Mouse (Mus musculus) layer of hippocampus, postnatal 36 days (tissue): ENCODE data around the gene Gpcpd1. TPM values are rescaled to one million over a fixed set of nuclear protein-coding genes. Genes with fewer than 3 reads are reported as not detected.
A peak's percentile ranks its signal among the peaks of the same experiment; 100 is the strongest.

Experiments used
- DNase-seq, 2 experiments: peaks; one replicate each; pipeline ENCODE4 v3.0.0; 2022
- total RNA-seq, 2 experiments: library from RNA; stranded (reverse); gene quantifications; 2 replicates each; pipeline ENCODE4 v1.2.3; 2021

Gpcpd1 gene
- total RNA-seq, 2 experiments from 2014 or later: 63.8 to 67.2 TPM

DNA sequence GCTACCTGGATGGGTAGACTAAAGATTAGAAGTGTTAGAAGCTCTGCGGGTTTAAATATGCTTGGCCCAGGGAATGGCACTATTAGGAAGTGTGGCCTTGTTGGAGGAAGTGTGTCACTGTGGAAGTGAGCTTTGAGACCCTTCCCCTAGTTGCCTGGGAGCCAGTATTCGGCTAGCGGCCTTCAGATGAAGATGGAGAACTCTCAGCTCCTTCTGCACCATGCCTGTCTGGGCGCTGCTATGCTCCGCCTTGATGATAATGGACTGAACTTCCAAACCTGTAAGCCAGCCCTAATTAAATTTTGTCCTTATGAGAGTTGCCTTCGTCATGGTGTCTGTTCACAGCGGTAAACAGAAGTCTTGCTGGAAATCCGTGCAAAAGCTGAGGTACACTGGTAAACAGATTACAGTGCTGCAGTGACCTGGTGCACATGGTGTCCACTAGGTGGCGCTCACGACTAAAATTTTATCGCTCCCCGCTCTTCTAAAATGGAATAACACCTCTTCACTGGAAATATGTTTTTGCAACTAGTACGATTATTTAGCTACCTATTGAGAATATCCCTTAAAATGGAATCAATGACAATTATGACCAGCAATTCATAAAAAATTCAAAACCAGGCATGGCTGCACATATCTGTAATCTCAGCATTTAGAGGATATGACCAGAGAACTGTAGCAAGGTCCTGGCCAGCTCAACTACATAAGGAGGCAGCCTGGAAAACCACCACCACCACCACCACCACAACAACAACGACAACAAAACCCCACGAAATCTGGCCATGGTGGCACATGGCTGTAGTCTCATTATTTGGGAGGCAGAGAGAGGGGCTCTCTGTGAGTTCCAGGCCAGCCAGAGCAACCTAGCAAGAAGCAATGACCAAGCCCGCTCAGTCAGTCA, 71.1 kb downstream of the Gpcpd1 start:
- DNase-seq: peak; percentile 61 to 64

DNA sequence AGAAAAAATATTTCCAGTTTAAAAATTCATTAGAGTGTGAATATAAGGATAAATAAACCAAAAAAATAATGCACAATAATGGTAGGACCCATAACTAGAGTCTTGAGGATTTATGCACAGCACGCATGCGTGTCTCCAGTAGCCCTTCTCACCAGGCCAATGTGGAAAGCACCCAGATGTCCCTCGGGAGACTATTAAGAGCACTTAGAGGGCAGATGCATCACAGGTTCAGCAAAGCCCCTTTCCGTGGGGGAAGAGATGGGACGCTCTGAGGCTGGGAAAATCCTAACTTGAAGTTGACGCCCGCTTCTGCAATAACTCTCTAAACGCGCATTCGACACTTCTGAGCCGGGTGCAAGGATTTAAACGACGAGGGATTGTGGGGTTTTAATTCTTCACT, 71.9 kb downstream of the Gpcpd1 start:
- no peak for DNase-seq

DNA sequence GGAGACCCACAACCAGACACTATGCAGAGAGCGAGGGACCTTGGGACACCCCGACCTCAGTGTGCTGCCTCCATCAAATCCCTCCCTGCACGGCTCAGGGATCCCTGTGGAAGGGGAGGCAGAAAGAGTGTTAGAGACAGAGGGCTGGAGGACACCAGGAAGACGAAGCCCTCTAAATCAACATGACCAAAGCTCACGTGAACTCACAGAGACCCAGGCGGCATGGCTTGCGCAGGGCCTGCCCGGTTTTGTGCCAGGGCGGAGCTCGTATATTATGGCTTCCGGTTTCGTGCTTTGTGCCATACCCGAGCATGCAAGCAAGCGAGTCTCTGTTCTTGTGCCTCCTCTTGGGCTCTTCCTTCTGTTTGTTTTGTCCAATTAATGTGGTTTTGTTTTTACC, 72.5 kb downstream of the Gpcpd1 start:
- DNase-seq: no peak

DNA sequence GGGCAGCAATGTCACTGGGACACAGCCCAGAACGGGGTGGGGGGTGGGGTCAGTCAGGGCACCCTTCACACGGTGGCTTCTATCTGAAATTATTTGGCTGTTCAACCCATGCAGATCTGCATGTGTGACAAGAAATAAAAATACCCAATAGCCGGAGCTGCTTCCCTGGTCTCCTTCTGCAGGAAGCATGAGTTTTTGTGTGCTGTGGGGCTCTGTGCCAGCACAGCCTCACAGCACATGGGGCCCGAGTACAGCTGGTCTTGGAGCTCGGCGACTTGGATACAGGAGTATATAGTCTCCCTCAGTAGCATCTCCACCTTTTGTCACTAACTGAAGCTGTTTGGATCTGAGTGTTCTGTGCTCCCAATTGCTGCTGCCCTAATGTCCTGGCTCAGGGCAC, 73.2 kb downstream of the Gpcpd1 start:
- peak; percentile 46 to 48 for DNase-seq

- DNase-seq: peak; percentile 56 to 61
Observed at GRCm38 (mm10) chr2:132513371-132514181, 74.0 kb downstream of the Gpcpd1 start.

- no peak for DNase-seq
Observed at GRCm38 (mm10) chr2:132512977-132513351, 74.6 kb downstream of the Gpcpd1 start.

DNA sequence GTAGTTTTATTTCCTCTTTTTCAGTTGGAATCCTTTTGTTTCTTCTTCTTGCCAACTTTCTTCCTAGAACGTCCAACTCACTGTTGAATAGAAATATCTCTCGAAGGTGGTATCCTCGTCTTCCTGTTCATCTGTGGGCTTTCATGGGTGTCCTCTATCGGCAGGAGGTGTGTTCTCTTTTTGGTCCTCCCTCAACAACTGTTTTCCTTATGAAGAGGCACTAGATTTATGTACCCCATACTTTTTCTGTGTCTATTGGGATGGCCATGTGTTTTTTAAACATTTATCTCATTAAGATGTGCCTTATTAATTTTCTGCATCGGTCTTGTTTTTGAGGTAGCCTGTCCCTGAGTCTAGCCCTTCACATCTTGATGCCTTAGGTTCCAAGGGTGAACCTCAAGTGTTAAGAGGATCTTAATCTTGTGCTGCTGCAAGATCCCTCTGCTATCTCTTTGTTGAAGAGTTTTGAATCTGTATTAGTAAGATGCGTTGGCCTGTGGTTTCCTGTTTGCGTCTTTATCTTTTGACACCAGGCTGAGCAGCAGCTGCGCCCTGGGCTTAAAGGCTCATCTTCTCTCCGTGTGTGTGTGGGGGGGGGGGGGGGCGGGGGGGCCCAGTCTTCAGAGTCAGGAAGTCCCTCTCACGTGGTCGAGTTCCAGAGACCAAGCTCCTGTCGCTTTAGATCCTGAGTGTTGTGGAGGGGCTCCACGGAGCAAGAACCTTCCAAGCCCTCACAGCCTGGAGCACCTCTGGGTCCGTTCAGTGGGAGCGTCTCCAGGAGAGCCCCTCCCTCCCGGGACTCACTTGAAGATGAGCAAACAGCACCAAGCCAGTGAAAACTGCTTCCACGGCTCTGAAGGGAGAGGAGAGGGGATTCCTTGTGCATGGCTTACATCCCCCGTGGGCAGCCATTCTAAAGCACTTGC, 75.2 kb downstream of the Gpcpd1 start:
- DNase-seq: no peak

DNA sequence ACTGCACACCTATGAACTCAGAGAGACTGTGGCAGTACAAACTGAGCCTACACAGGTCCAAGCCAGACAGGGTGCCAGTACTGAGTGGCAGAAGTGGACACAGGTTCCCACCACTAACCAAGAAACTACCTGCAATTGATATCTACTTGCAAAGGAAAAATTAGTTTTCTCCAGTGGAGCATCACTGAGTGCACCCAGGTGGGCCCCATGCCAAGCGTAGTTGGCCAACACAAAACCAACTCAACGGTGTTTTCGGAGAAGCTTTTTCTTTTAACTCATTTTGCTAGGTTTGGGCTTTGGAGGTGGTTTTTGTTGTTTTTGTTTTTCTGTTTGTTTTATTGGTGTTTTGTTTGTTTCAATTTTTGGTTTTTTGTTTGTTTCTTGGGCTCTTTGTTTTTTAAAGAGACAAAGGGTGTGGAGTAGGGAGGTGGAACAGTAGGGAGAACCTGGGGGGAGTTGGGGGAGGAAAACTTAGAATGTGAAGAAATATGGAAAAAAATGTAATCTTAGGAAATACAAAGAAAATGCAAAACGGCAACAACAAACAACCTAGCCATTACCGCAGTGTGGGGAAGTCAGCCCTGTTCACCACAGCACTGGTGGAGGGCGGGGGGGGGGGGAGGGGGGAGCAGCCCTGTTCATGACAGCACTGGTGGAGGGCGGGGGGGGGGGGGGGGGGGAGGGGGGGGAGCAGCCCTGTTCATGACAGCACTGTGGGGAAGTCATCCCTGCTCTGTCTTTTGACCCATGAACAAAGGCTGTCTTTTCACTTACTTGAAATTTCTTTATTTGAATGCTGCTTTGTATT, 76.3 kb downstream of the Gpcpd1 start:
- no peak for DNase-seq

- no peak for DNase-seq
Observed at GRCm38 (mm10) chr2:132509714-132510113, 77.8 kb downstream of the Gpcpd1 start.

DNA sequence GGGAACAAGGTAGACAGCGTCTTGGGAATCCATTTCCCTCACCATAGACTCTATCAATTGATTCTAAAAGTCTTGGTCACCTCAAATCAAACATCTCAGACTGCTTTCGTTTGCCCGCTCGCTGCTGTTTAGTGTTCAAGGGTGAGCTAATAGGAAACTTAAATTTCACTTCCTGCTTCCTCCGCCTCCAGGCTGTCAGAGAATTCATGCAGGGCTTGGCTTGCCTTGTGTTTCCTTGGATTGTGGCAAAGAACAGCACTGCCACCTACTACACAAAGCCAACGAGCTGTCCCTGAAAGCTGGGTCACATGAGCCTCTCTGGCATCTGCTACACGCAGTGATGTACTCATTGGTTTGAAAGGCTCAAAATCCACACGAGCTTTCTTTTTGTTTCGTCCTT, 78.3 kb downstream of the Gpcpd1 start:
- DNase-seq: peak in 1 of 2 experiments; percentile 45

GRCm38 (mm10) chr2:132507521-132507920, 80.0 kb downstream of the Gpcpd1 start:
- DNase-seq: no peak

DNA sequence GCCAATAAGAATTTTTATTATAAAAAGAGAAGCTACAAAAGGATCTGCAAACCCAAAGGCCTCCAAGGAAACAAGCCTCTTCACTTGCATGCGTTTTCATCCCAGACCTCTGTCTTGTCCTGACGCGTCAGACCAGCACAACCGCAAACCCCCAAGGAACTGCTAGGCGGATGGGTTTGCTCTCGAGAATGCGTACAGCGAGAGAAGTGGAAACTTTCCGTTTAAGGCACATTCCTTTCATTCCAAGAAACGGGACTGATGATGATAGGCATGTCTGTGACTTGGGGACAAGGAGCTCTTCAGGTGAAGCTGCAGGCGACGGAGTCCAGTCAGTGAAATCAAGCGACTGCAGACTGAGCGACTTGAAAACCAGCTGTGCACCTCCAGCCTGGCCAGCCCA, 80.4 kb downstream of the Gpcpd1 start:
- DNase-seq: no peak

DNA sequence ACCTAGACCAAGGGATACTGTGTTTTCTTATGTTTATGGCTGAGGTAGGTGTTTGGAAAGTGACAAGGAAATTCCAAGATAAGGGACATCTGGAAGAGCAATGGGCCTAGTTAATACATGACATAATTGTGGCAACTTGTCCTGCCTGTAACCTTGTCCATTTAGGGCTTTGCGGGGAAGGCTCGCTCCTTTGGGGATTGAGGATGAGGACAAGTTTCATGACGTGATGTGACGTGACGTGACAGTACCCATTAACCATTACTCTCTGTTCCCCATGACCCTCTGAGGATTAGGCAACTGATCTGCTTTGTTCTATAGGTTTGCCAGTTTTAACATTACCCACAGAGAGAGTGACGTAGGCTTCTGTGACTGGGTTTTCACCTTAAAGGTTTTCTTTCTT, 81.7 kb downstream of the Gpcpd1 start:
- DNase-seq: no peak

DNA sequence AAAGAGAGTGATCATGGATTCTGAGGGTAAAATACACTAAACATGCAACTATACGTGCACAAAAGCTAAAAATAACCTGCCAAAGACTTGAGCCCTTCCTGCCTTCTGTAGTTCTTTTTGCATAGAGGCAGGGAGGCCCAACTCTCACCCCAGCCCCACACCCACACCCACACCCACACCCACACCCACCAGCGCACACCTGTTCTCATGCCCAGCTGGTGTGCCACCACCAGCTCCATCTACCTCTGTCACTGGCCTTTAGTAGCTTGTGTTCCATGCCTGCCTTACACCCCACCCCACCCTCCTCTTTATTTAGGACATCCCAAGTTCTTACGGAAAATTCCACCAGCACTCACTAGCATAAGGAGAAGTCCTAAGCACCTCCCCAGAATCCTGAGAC, 89.2 kb downstream of the Gpcpd1 start:
- DNase-seq: no peak

- no peak for DNase-seq
Observed at GRCm38 (mm10) chr2:132497412-132498135, 90.0 kb downstream of the Gpcpd1 start.

- no peak for DNase-seq
Observed at GRCm38 (mm10) chr2:132493184-132493583, 94.3 kb downstream of the Gpcpd1 start.

DNA sequence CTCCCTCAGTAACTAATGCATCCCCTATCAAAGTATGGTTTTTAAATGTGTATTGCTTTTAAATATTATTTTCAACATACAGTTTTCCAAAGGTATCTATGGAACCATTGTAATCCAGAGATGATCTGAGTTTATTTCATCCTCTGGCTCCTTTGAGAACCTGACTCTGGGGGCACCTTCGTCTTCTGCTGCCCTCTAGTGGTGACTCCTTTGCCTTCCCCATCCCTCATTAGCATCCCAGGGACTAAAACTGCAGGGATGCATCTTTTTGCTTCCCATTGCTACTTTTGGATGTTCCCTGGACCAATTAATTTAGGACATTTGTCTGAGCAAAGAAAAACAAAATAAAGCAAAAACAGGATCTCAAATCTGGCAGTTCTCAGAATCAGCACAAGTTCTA, 102.1 kb downstream of the Gpcpd1 start:
- peak; percentile 53 to 63 for DNase-seq

DNA sequence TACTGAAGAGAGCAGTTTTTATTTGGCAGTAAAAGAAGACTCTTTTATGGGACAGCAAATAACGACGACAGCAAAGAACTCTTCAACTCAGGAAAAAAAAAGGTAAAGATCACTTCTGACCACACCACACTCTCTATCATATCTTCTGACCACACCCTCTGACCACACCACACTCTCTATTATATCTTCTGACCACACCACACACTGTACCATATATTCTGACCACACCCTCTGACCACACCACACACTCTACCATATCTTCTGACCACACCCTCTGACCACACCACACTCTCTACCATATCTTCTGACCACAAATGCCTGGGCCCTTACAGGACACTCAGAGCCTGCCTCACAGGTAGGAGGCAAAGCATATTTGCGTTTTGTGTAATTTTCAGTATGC, 106.0 kb downstream of the Gpcpd1 start:
- no peak for DNase-seq
